Mouse (Mus musculus) liver, embryonic 15.5 days (tissue): ENCODE measurements around the gene Npcd. TPM values are rescaled to one million over a fixed set of nuclear protein-coding genes. Genes with fewer than 3 reads are reported as not detected.

Experiments
- ATAC-seq: fragments of 200-750 bp; cut with Nextera tagmentation; 2 replicates; pipeline ENCODE4 v1.8.0; 2017; ENCODE audit warnings: moderate number of reproducible peaks, mild to moderate bottlenecking, moderate library complexity; ENCODE audit not compliant: insufficient read depth
- H3K27ac ChIP-seq: fragments of 300-500 bp; sonication (generic); replicated peaks from 2 replicates; pipeline ENCODE4 v1.5.1; 2015; ENCODE audit warnings: mild to moderate bottlenecking, inconsistent platforms
- H3K27me3 ChIP-seq: fragments of 300-500 bp; sonication (generic); 2 replicates; pipeline ENCODE4 v1.6.1; 2015; ENCODE audit warnings: mild to moderate bottlenecking, inconsistent platforms
- H3K36me3 ChIP-seq: fragments of 300-500 bp; sonication (generic); replicated peaks from 2 replicates; pipeline ENCODE4 v1.6.1; 2015; ENCODE audit warnings: moderate library complexity, mild to moderate bottlenecking, inconsistent platforms
- H3K4me1 ChIP-seq: fragments of 300-500 bp; sonication (generic); replicated peaks from 2 replicates; pipeline ENCODE4 v1.6.1; 2015; ENCODE audit warnings: inconsistent platforms
- H3K4me2 ChIP-seq: fragments of 300-500 bp; sonication (generic); 2 replicates; pipeline ENCODE4 v1.6.1; 2015; ENCODE audit warnings: moderate library complexity, mild to moderate bottlenecking, inconsistent platforms
- H3K4me3 ChIP-seq: fragments of 300-500 bp; sonication (generic); replicated peaks from 2 replicates; pipeline ENCODE4 v1.5.1; 2015; ENCODE audit warnings: mild to moderate bottlenecking, inconsistent platforms
- H3K9ac ChIP-seq: fragments of 300-500 bp; sonication (generic); 2 replicates; pipeline ENCODE4 v1.6.1; 2015; ENCODE audit warnings: moderate library complexity, mild to moderate bottlenecking, inconsistent platforms
- H3K9me3 ChIP-seq: fragments of 300-500 bp; sonication (generic); replicated peaks from 2 replicates; pipeline ENCODE4 v1.6.1; 2016; ENCODE audit warnings: inconsistent platforms
- WGBS: fragments of 180-500 bp; shearing (Covaris S2); methylation state at CpG from one replicate; pipeline ENCODE4 v1.1.7; 2015; ENCODE audit warnings: mixed read lengths; ENCODE audit not compliant: insufficient replicate concordance; 5-methylcytosine and 5-hydroxymethylcytosine counted together
- polyA plus RNA-seq: library from polyadenylated mRNA; unstranded; fragments of >200 nt; fragmentation: Nextera tagmentation; extraction: Ambion mirVana; gene quantifications from 2 replicates; pipeline ENCODE4 v1.2.1, GENCODE M21; 2015

Npcd gene
- polyA plus RNA-seq, 1 experiment from 2014 or later = not detected

GRCm38 (mm10) chr15:79801646-79802045 lies 32.4 kb downstream of the Npcd start:
- H3K36me3 ChIP-seq = no peaks in the 10 kb centered on the region
- no peaks in the 10 kb centered on the region for H3K9me3 ChIP-seq
- peaks cover 12% of the 10 kb centered on the region; the same call in 1 of the 2 replicates for H3K4me1 ChIP-seq
- H3K9ac ChIP-seq = no peak overlapping the region
- H3K4me3 ChIP-seq = no peak overlapping the region
- WGBS = 42% methylated on average over 2 of the region's 2 CpGs
- no peak overlapping the region for H3K4me2 ChIP-seq
- no peak for ATAC-seq
- no peak overlapping the region for H3K27ac ChIP-seq
- H3K27me3 ChIP-seq = peaks cover 73% of the 10 kb centered on the region

GRCm38 (mm10) chr15:79800701-79801100 lies 33.3 kb downstream of the Npcd start:
- Histone ChIP-seq H3K27ac (no peak overlapping the region), H3K4me1 (peaks cover 12% of the 10 kb centered on the region; the same call in 1 of the 2 replicates), H3K4me3 (no peak overlapping the region), H3K9ac (no peak overlapping the region), H3K27me3 (peaks cover 64% of the 10 kb centered on the region), H3K36me3 (no peaks in the 10 kb centered on the region), H3K9me3 (no peaks in the 10 kb centered on the region), H3K4me2 (no peak overlapping the region)
- 52% methylated on average over 11 of the region's 11 CpGs for WGBS
- no peak for ATAC-seq

GRCm38 (mm10) chr15:79798591-79798990 lies 35.4 kb downstream of the Npcd start:
- Histone ChIP-seq H3K9ac (no peak overlapping the region), H3K4me3 (no peak overlapping the region), H3K27ac (no peak overlapping the region), H3K36me3 (no peaks in the 10 kb centered on the region), H3K9me3 (no peaks in the 10 kb centered on the region), H3K4me2 (no peak overlapping the region), H3K4me1 (no peaks in the 10 kb centered on the region), H3K27me3 (peaks cover 53% of the 10 kb centered on the region)
- no peak for ATAC-seq
- WGBS = 69% methylated on average over 10 of the region's 10 CpGs

GRCm38 (mm10) chr15:79797680-79798079 lies 36.4 kb downstream of the Npcd start:
- peaks cover 51% of the 10 kb centered on the region for H3K27me3 ChIP-seq
- WGBS = 64% methylated on average over 8 of the region's 8 CpGs
- no peak overlapping the region for H3K4me2 ChIP-seq
- H3K27ac ChIP-seq = no peak overlapping the region
- H3K9ac ChIP-seq = no peak overlapping the region
- no peak for ATAC-seq
- no peaks in the 10 kb centered on the region for H3K36me3 ChIP-seq
- no peaks in the 10 kb centered on the region for H3K4me1 ChIP-seq
- H3K4me3 ChIP-seq = no peak overlapping the region
- no peaks in the 10 kb centered on the region for H3K9me3 ChIP-seq

GRCm38 (mm10) chr15:79797096-79797495 lies 36.9 kb downstream of the Npcd start:
- no peak for ATAC-seq
- H3K4me1 ChIP-seq = no peaks in the 10 kb centered on the region
- 64% methylated on average over 7 of the region's 7 CpGs for WGBS
- no peak overlapping the region for H3K9ac ChIP-seq
- no peak overlapping the region for H3K4me3 ChIP-seq
- peaks cover 51% of the 10 kb centered on the region for H3K27me3 ChIP-seq
- H3K9me3 ChIP-seq = no peaks in the 10 kb centered on the region
- no peak overlapping the region for H3K4me2 ChIP-seq
- no peaks in the 10 kb centered on the region for H3K36me3 ChIP-seq
- no peak overlapping the region for H3K27ac ChIP-seq

GRCm38 (mm10) chr15:79796256-79796655 lies 37.8 kb downstream of the Npcd start:
- no peak for ATAC-seq
- Histone ChIP-seq H3K4me3 (no peak overlapping the region), H3K4me1 (no peaks in the 10 kb centered on the region), H3K9me3 (no peaks in the 10 kb centered on the region), H3K27me3 (peaks cover 48% of the 10 kb centered on the region), H3K4me2 (no peak overlapping the region), H3K36me3 (no peaks in the 10 kb centered on the region), H3K27ac (no peak overlapping the region), H3K9ac (no peak overlapping the region)
- 79% methylated on average over 12 of the region's 12 CpGs for WGBS

- no peaks in the 10 kb centered on the region for H3K36me3 ChIP-seq
- no peaks in the 10 kb centered on the region for H3K9me3 ChIP-seq
- H3K4me3 ChIP-seq = no peak overlapping the region
- no peak overlapping the region for H3K9ac ChIP-seq
- 17% methylated on average over 20 of the region's 20 CpGs for WGBS
- no peak overlapping the region for H3K27ac ChIP-seq
- no peak for ATAC-seq
- H3K27me3 ChIP-seq = peaks cover 46% of the 10 kb centered on the region
- no peak overlapping the region for H3K4me2 ChIP-seq
- no peaks in the 10 kb centered on the region for H3K4me1 ChIP-seq
These were observed 39.9 kb downstream of the Npcd start for GRCm38 (mm10) chr15:79794173-79794572.

- H3K9ac ChIP-seq = no peak overlapping the region
- 65% methylated on average over 9 of the region's 9 CpGs for WGBS
- ATAC-seq = no peak
- no peak overlapping the region for H3K27ac ChIP-seq
- H3K4me1 ChIP-seq = no peaks in the 10 kb centered on the region
- H3K9me3 ChIP-seq = no peaks in the 10 kb centered on the region
- H3K4me3 ChIP-seq = no peak overlapping the region
- H3K27me3 ChIP-seq = peaks cover 44% of the 10 kb centered on the region
- H3K36me3 ChIP-seq = no peaks in the 10 kb centered on the region
- H3K4me2 ChIP-seq = no peak overlapping the region
These were observed 41.0 kb downstream of the Npcd start for GRCm38 (mm10) chr15:79793076-79793475.

GRCm38 (mm10) chr15:79792455-79792854 lies 41.6 kb downstream of the Npcd start:
- no peaks in the 10 kb centered on the region for H3K9me3 ChIP-seq
- no peak overlapping the region for H3K4me3 ChIP-seq
- no peaks in the 10 kb centered on the region for H3K4me1 ChIP-seq
- H3K27me3 ChIP-seq = peaks cover 42% of the 10 kb centered on the region
- H3K27ac ChIP-seq = no peak overlapping the region
- no peak overlapping the region for H3K9ac ChIP-seq
- H3K36me3 ChIP-seq = no peaks in the 10 kb centered on the region
- 21% methylated on average over 19 of the region's 19 CpGs for WGBS
- H3K4me2 ChIP-seq = no peak overlapping the region
- ATAC-seq = no peak

- no peaks in the 10 kb centered on the region for H3K36me3 ChIP-seq
- no peaks in the 10 kb centered on the region for H3K9me3 ChIP-seq
- no peak overlapping the region for H3K4me3 ChIP-seq
- no peak overlapping the region for H3K4me2 ChIP-seq
- no peaks in the 10 kb centered on the region for H3K4me1 ChIP-seq
- no peak for ATAC-seq
- H3K27ac ChIP-seq = no peak overlapping the region
- no peak overlapping the region for H3K9ac ChIP-seq
- peaks cover 50% of the 10 kb centered on the region for H3K27me3 ChIP-seq
- 4% methylated on average over 12 of the region's 12 CpGs for WGBS
These were observed 42.5 kb downstream of the Npcd start for GRCm38 (mm10) chr15:79791502-79791901.

- no peak overlapping the region for H3K4me3 ChIP-seq
- H3K36me3 ChIP-seq = no peaks in the 10 kb centered on the region
- H3K4me1 ChIP-seq = no peaks in the 10 kb centered on the region
- H3K4me2 ChIP-seq = no peak overlapping the region
- no peak overlapping the region for H3K9ac ChIP-seq
- H3K27ac ChIP-seq = no peak overlapping the region
- WGBS = 59% methylated on average over 6 of the region's 6 CpGs
- no peaks in the 10 kb centered on the region for H3K9me3 ChIP-seq
- H3K27me3 ChIP-seq = peaks cover 52% of the 10 kb centered on the region
- no peak for ATAC-seq
These were observed 43.1 kb downstream of the Npcd start for GRCm38 (mm10) chr15:79790905-79791304.

- Histone ChIP-seq H3K36me3 (no peaks in the 10 kb centered on the region), H3K4me3 (no peak overlapping the region), H3K27ac (no peak overlapping the region), H3K4me1 (no peaks in the 10 kb centered on the region), H3K4me2 (no peak overlapping the region), H3K27me3 (peaks cover 52% of the 10 kb centered on the region), H3K9ac (no peak overlapping the region), H3K9me3 (no peaks in the 10 kb centered on the region)
- 31% methylated on average over 8 of the region's 8 CpGs for WGBS
- no peak for ATAC-seq
These were observed 43.9 kb downstream of the Npcd start for GRCm38 (mm10) chr15:79790111-79790510.
